Mouse (Mus musculus): ENCODE data around the gene Cend1.

The Cend1 gene

GRCm38 (mm10) chr7:141391625-141392551 lies 37.4 kb downstream of the Cend1 start, which contains the start of gene Taldo1:
TSS of gene Taldo1 (plus strand) at chr7:141392199.
- peak; percentile 90 to 96 for DNase-seq (ENCODE audit: low spot score in 2 of 2)

GRCm38 (mm10) chr7:141390326-141391259 lies 38.7 kb downstream of the Cend1 start:
- DNase-seq (ENCODE audit: low spot score in 2 of 2): no peak

GRCm38 (mm10) chr7:141388487-141389109 lies 40.7 kb downstream of the Cend1 start:
- DNase-seq (ENCODE audit: low spot score in 2 of 2): no peak

GRCm38 (mm10) chr7:141387807-141388486 lies 41.3 kb downstream of the Cend1 start:
- DNase-seq (ENCODE audit: low spot score in 2 of 2): no peak

- DNase-seq (ENCODE audit: low spot score in 2 of 2): no peak
Measured at GRCm38 (mm10) chr7:141381068-141381835, 48.0 kb downstream of the Cend1 start.

GRCm38 (mm10) chr7:141379584-141379983 lies 49.7 kb downstream of the Cend1 start:
- DNase-seq (ENCODE audit: low spot score in 2 of 2): no peak

Data from urinary bladder, postnatal 4 days (tissue).